Mouse (Mus musculus) forebrain, embryonic 10.5 days (tissue): Measurements from ENCODE around the gene Serpina3n. TPM values are rescaled to one million over a fixed set of nuclear protein-coding genes. Genes with fewer than 3 reads are reported as not detected.
"Not testable (repeated sequence)": the region's sequence is repeated elsewhere in the genome, so short reads cannot be mapped to it uniquely, and the experiment has no call there.

ENCODE experiments used
- DNase-seq: peaks from one replicate; pipeline ENCODE4 v3.0.0-alpha.2; 2017; ENCODE audit warnings: low spot score; ENCODE audit errors: extremely low spot score
- H3K27ac ChIP-seq: fragments of 300-500 bp; sonication (generic); 2 replicates; pipeline ENCODE4 v1.5.1; 2016; ENCODE audit warnings: mild to moderate bottlenecking
- H3K27me3 ChIP-seq: fragments of 300-500 bp; sonication (generic); 2 replicates; pipeline ENCODE4 v1.6.1; 2016; ENCODE audit warnings: mild to moderate bottlenecking; ENCODE audit not compliant: poor library complexity, severe bottlenecking
- H3K36me3 ChIP-seq: fragments of 300-500 bp; sonication (generic); replicated peaks from 2 replicates; pipeline ENCODE4 v1.6.1; 2016; ENCODE audit warnings: mild to moderate bottlenecking, moderate library complexity
- H3K4me1 ChIP-seq: fragments of 300-500 bp; sonication (generic); 2 replicates; pipeline ENCODE4 v1.6.1; 2016
- H3K4me3 ChIP-seq: fragments of 300-500 bp; sonication (generic); 2 replicates; pipeline ENCODE4 v1.5.1; 2016; ENCODE audit warnings: mild to moderate bottlenecking, moderate library complexity
- H3K9me3 ChIP-seq: fragments of 300-500 bp; sonication (generic); 2 replicates; pipeline ENCODE4 v1.6.1; 2016; ENCODE audit warnings: mild to moderate bottlenecking, moderate library complexity
- WGBS: fragments of 180-500 bp; shearing (Covaris S2); methylation state at CpG from one replicate; pipeline ENCODE4 v1.1.7; 2016; 5-methylcytosine and 5-hydroxymethylcytosine counted together
- polyA plus RNA-seq: library from polyadenylated mRNA; unstranded; fragments of >200 nt; fragmentation: Nextera tagmentation; extraction: Ambion mirVana; gene quantifications from 2 replicates; pipeline ENCODE4 v1.2.1, GENCODE M21; 2016

The Serpina3n gene
- polyA plus RNA-seq, result not detected in 2 replicates

GRCm38 (mm10) chr12:104406454-104406885, at the start of gene Serpina3n:
TSS of gene Serpina3n (plus strand) at chr12:104406729.
- DNase-seq, result no peak
- WGBS, result 72% methylated on average over 4 of the region's 4 CpGs
- no peak within 1 kb of the TSS for H3K4me3 ChIP-seq

GRCm38 (mm10) chr12:104369986-104370385, 36.5 kb upstream of the Serpina3n start:
- WGBS, result 88% methylated on average over 3 of the region's 3 CpGs
- Histone ChIP-seq H3K4me3 (no peak overlapping the region), H3K27me3 (no peaks in the 10 kb centered on the region), H3K36me3 (no peaks in the 10 kb centered on the region), H3K4me1 (no peaks in the 10 kb centered on the region), H3K27ac (no peak overlapping the region), H3K9me3 (no peaks in the 10 kb centered on the region)
- DNase-seq, result peak; percentile 9

More at GRCm38 (mm10) chr12:104406454-104406885, at the start of gene Serpina3n:
- no peaks in the 10 kb centered on the region for H3K4me1 ChIP-seq
- no peaks in the 10 kb centered on the region for H3K27me3 ChIP-seq
- H3K27ac ChIP-seq, result no peak within 1 kb of the TSS
- H3K36me3 ChIP-seq, result no peaks in the 10 kb centered on the region
- no peaks in the 10 kb centered on the region for H3K9me3 ChIP-seq

GRCm38 (mm10) chr12:104377179-104377578, 29.4 kb upstream of the Serpina3n start:
- not testable (repeated sequence) for H3K9me3 ChIP-seq, H3K27ac ChIP-seq, H3K36me3 ChIP-seq, DNase-seq, H3K4me3 ChIP-seq, H3K27me3 ChIP-seq, H3K4me1 ChIP-seq
- 65% methylated on average over 5 of the region's 5 CpGs for WGBS

GRCm38 (mm10) chr12:104378351-104378750, 28.2 kb upstream of the Serpina3n start:
- not testable (repeated sequence) for H3K27ac ChIP-seq, H3K9me3 ChIP-seq, DNase-seq, H3K4me1 ChIP-seq, H3K36me3 ChIP-seq, H3K27me3 ChIP-seq, H3K4me3 ChIP-seq
- WGBS, result 81% methylated on average over 2 of the region's 2 CpGs

GRCm38 (mm10) chr12:104378815-104379214, 27.7 kb upstream of the Serpina3n start:
- not testable (repeated sequence) for H3K36me3 ChIP-seq, H3K4me1 ChIP-seq, H3K27ac ChIP-seq, H3K4me3 ChIP-seq, H3K27me3 ChIP-seq, H3K9me3 ChIP-seq, DNase-seq
- WGBS, result 49% methylated on average over 5 of the region's 5 CpGs

- H3K9me3 ChIP-seq, result peaks cover 3% of the 10 kb centered on the region; the same call in 1 of the 2 replicates
- H3K4me1 ChIP-seq, result no peaks in the 10 kb centered on the region
- H3K4me3 ChIP-seq, result no peak overlapping the region
- WGBS, result 94% methylated on average over 11 of the region's 11 CpGs
- no peaks in the 10 kb centered on the region for H3K27me3 ChIP-seq
- H3K27ac ChIP-seq, result no peak overlapping the region
- DNase-seq, result no peak
- no peaks in the 10 kb centered on the region for H3K36me3 ChIP-seq
Observed at GRCm38 (mm10) chr12:104379856-104380255, 26.7 kb upstream of the Serpina3n start.

GRCm38 (mm10) chr12:104381071-104381604, 25.4 kb upstream of the Serpina3n start:
- H3K36me3 ChIP-seq, H3K4me3 ChIP-seq, H3K27ac ChIP-seq, H3K9me3 ChIP-seq, H3K27me3 ChIP-seq, H3K4me1 ChIP-seq, DNase-seq: not testable (repeated sequence)
- 90% methylated on average over 8 of the region's 8 CpGs for WGBS

- not testable (repeated sequence) for H3K4me3 ChIP-seq, H3K9me3 ChIP-seq, H3K36me3 ChIP-seq, H3K4me1 ChIP-seq, DNase-seq, H3K27me3 ChIP-seq, H3K27ac ChIP-seq
Observed at GRCm38 (mm10) chr12:104385987-104386386, 20.5 kb upstream of the Serpina3n start.

GRCm38 (mm10) chr12:104386878-104387277, 19.7 kb upstream of the Serpina3n start:
- DNase-seq, H3K36me3 ChIP-seq, H3K4me1 ChIP-seq, H3K27me3 ChIP-seq, H3K9me3 ChIP-seq, H3K27ac ChIP-seq, H3K4me3 ChIP-seq: not testable (repeated sequence)
- 84% methylated on average over 2 of the region's 2 CpGs for WGBS

- no peaks in the 10 kb centered on the region for H3K9me3 ChIP-seq
- H3K27ac ChIP-seq, result no peak overlapping the region
- H3K4me1 ChIP-seq, result no peaks in the 10 kb centered on the region
- no peaks in the 10 kb centered on the region for H3K36me3 ChIP-seq
- H3K27me3 ChIP-seq, result no peaks in the 10 kb centered on the region
- DNase-seq, result no peak
- no peak overlapping the region for H3K4me3 ChIP-seq
Observed at GRCm38 (mm10) chr12:104388477-104388876, 18.1 kb upstream of the Serpina3n start.

- H3K4me3 ChIP-seq, H3K9me3 ChIP-seq, H3K4me1 ChIP-seq, H3K27ac ChIP-seq, H3K27me3 ChIP-seq, DNase-seq, H3K36me3 ChIP-seq: not testable (repeated sequence)
- 75% methylated on average over 2 of the region's 2 CpGs for WGBS
Observed at GRCm38 (mm10) chr12:104391057-104391456, 15.5 kb upstream of the Serpina3n start.

GRCm38 (mm10) chr12:104403968-104404367, 2.6 kb upstream of the Serpina3n start:
- 87% methylated on average over 5 of the region's 5 CpGs for WGBS
- Histone ChIP-seq H3K27ac (no peak overlapping the region), H3K27me3 (no peaks in the 10 kb centered on the region), H3K4me3 (no peak overlapping the region), H3K36me3 (no peaks in the 10 kb centered on the region), H3K4me1 (no peaks in the 10 kb centered on the region), H3K9me3 (no peaks in the 10 kb centered on the region)
- DNase-seq, result no peak

GRCm38 (mm10) chr12:104412507-104412906, 6.0 kb downstream of the Serpina3n start:
- 84% methylated on average over 6 of the region's 6 CpGs for WGBS
- no peak overlapping the region for H3K4me3 ChIP-seq
- no peaks in the 10 kb centered on the region for H3K9me3 ChIP-seq
- DNase-seq, result no peak
- H3K36me3 ChIP-seq, result no peaks in the 10 kb centered on the region
- H3K27me3 ChIP-seq, result no peaks in the 10 kb centered on the region
- no peak overlapping the region for H3K27ac ChIP-seq
- H3K4me1 ChIP-seq, result no peaks in the 10 kb centered on the region

- 78% methylated on average over 2 of the region's 2 CpGs for WGBS
- no peaks in the 10 kb centered on the region for H3K27me3 ChIP-seq
- H3K4me3 ChIP-seq, result no peak overlapping the region
- H3K9me3 ChIP-seq, result no peaks in the 10 kb centered on the region
- peaks cover 12% of the 10 kb centered on the region for H3K4me1 ChIP-seq
- no peak overlapping the region for H3K27ac ChIP-seq
- H3K36me3 ChIP-seq, result no peaks in the 10 kb centered on the region
- DNase-seq, result no peak
Observed at GRCm38 (mm10) chr12:104414576-104414975, 8.0 kb downstream of the Serpina3n start.
